26 mouse cellular contexts compared by ENCODE assay signal in genomic region chr2:49978606-49979005, GRCm38 (mm10).
"Had no signal": no experiment of that assay in that cellular context is flagged by ENCODE, and none has a peak within 500 bp of the region (broad histone marks: within the 10 kb centered on the region; RNA-seq: fewer than 3 reads in every experiment).

No protein-coding gene starts in this region.

- H3K9me3 ChIP-seq: heart, embryonic 13.5 days; heart, embryonic 15.5 days; hindbrain, embryonic 10.5 days; hindbrain, embryonic 12.5 days; intestine, embryonic 15.5 days; limb, embryonic 13.5 days; limb, embryonic 15.5 days; liver, embryonic 12.5 days had no signal

- H3K9ac ChIP-seq: heart, embryonic 13.5 days; heart, embryonic 15.5 days; hindbrain, embryonic 12.5 days; hindbrain, embryonic 14.5 days; intestine, embryonic 15.5 days; limb, embryonic 13.5 days; limb, embryonic 15.5 days; liver, embryonic 12.5 days had no signal

- H3K4me1 ChIP-seq: hindbrain, embryonic 10.5 days; hindbrain, embryonic 12.5 days; intestine, embryonic 15.5 days; limb, embryonic 13.5 days; limb, embryonic 15.5 days; liver, embryonic 12.5 days had no signal

- H3K4me2 ChIP-seq: heart, embryonic 11.5 days; heart, embryonic 13.5 days; heart, embryonic 15.5 days; hindbrain, embryonic 12.5 days; hindbrain, embryonic 14.5 days; intestine, embryonic 15.5 days; limb, embryonic 13.5 days; limb, embryonic 15.5 days; liver, embryonic 12.5 days had no signal

- H3K36me3 ChIP-seq: heart, embryonic 13.5 days; heart, embryonic 15.5 days; hindbrain, embryonic 10.5 days; hindbrain, embryonic 12.5 days; intestine, embryonic 15.5 days; limb, embryonic 13.5 days; limb, embryonic 15.5 days; liver, embryonic 12.5 days had no signal

- H3K27ac ChIP-seq: gastrocnemius, adult 2 months; heart, adult 2 months; heart, embryonic 13.5 days; heart, embryonic 15.5 days; hindbrain, embryonic 10.5 days; hindbrain, embryonic 12.5 days; hindbrain, embryonic 14.5 days; intestine, embryonic 15.5 days; layer of hippocampus, adult 2 months; left cerebral cortex, adult 2 months; limb, embryonic 13.5 days; limb, embryonic 15.5 days; liver, embryonic 12.5 days had no signal

- H3K27me3 ChIP-seq: heart, embryonic 15.5 days; hindbrain, embryonic 12.5 days; intestine, embryonic 15.5 days; limb, embryonic 13.5 days; limb, embryonic 15.5 days; liver, embryonic 12.5 days had no signal

- H3K4me3 ChIP-seq: gastrocnemius, adult 2 months; heart, adult 2 months; heart, embryonic 13.5 days; heart, embryonic 15.5 days; hindbrain, embryonic 10.5 days; hindbrain, embryonic 12.5 days; intestine, embryonic 15.5 days; layer of hippocampus, adult 2 months; left cerebral cortex, adult 2 months; limb, embryonic 13.5 days; limb, embryonic 15.5 days; liver, embryonic 12.5 days had no signal

- DNase-seq: gastrocnemius, adult 2 months; gastrocnemius, postnatal 10 days; gastrocnemius, postnatal 25 days; heart, adult 2 months; heart, postnatal 14 days; heart, postnatal 4 days; kidney, adult 18-20 months; kidney, adult 8-10 months; kidney, postnatal 25 days; kidney, postnatal 4 days; left cerebral cortex, postnatal 4 days had no signal

- ATAC-seq: hindbrain, embryonic 16.5 days; inflammation-experienced regulatory T-cells, adult 6 months; intestine, embryonic 15.5 days; intestine, postnatal 0 days; liver, embryonic 12.5 days had no signal
